Mouse (Mus musculus): ENCODE data around the gene Cwc22.

Gene Cwc22

GRCm38 (mm10) chr2:77877156-77877855, 68.9 kb downstream of the Cwc22 start:
- DNase-seq (ENCODE audit: low read depth, low spot score), result no peak

GRCm38 (mm10) chr2:77876331-77876730, 69.8 kb downstream of the Cwc22 start:
- no peak for DNase-seq (ENCODE audit: low read depth, low spot score)

GRCm38 (mm10) chr2:77875516-77875915, 70.7 kb downstream of the Cwc22 start:
- no peak for DNase-seq (ENCODE audit: low read depth, low spot score)

- no peak for DNase-seq (ENCODE audit: low read depth, low spot score)
Measured at GRCm38 (mm10) chr2:77874678-77875077, 71.5 kb downstream of the Cwc22 start.

GRCm38 (mm10) chr2:77873806-77874205, 72.4 kb downstream of the Cwc22 start:
- DNase-seq (ENCODE audit: low read depth, low spot score), result no peak

GRCm38 (mm10) chr2:77872676-77873075, 73.5 kb downstream of the Cwc22 start:
- no peak for DNase-seq (ENCODE audit: low read depth, low spot score)

GRCm38 (mm10) chr2:77871146-77871545, 75.0 kb downstream of the Cwc22 start:
- DNase-seq (ENCODE audit: low read depth, low spot score), result no peak

GRCm38 (mm10) chr2:77869729-77870280, 76.4 kb downstream of the Cwc22 start:
- DNase-seq (ENCODE audit: low read depth, low spot score), result no peak

- DNase-seq (ENCODE audit: low read depth, low spot score), result peak; percentile 2
Measured at GRCm38 (mm10) chr2:77863934-77864333, 82.2 kb downstream of the Cwc22 start.

GRCm38 (mm10) chr2:77863522-77863921, 82.7 kb downstream of the Cwc22 start:
- no peak for DNase-seq (ENCODE audit: low read depth, low spot score)

GRCm38 (mm10) chr2:77841464-77841863, 104.7 kb downstream of the Cwc22 start:
- no peak for DNase-seq (ENCODE audit: low read depth, low spot score)

GRCm38 (mm10) chr2:77839587-77839986, 106.6 kb downstream of the Cwc22 start:
- no peak for DNase-seq (ENCODE audit: low read depth, low spot score)

GRCm38 (mm10) chr2:77838688-77839087, 107.5 kb downstream of the Cwc22 start:
- no peak for DNase-seq (ENCODE audit: low read depth, low spot score)

GRCm38 (mm10) chr2:77835781-77836180, 110.4 kb downstream of the Cwc22 start:
- DNase-seq (ENCODE audit: low read depth, low spot score), result no peak
